Mouse (Mus musculus): ENCODE results near the gene Pih1d2. TPM values are rescaled to one million over a fixed set of nuclear protein-coding genes. Genes with fewer than 3 reads are reported as not detected.

The Pih1d2 gene
- total RNA-seq (2014; rRNA removed) (1.2 and 2.6 TPM in 2 replicates), polyA plus RNA-seq (2015; fragmentation: Nextera tagmentation; extraction: Ambion mirVana) (5.5 and 7.7 TPM in 2 replicates)

- Histone ChIP-seq H3K9ac (replicated peaks; ENCODE audit: low read length) (peak within 1 kb of the TSS; percentile 94), H3K4me3 (ENCODE audit: low read length) (peak within 1 kb of the TSS; percentile 98), H3K27me3 (ENCODE audit: insufficient read depth, low read length) (no peaks in the 10 kb centered on the region), H3K27ac (peak within 1 kb of the TSS; percentile 96), H3K4me1 (ENCODE audit: insufficient read depth, low read length) (peaks cover 4% of the 10 kb centered on the region; the same call in 1 of the 2 replicates), H3K36me3 (ENCODE audit: insufficient read depth, low read length) (peaks cover 21% of the 10 kb centered on the region; the same call in 1 of the 2 replicates), H3K4me2 (ENCODE audit: low read depth, low read length) (peak within 1 kb of the TSS; percentile 75), H3K9me3 (ENCODE audit: low read length) (no peaks in the 10 kb centered on the region)
- DNase-seq (ENCODE audit: low spot score): peak; percentile 95
- TF ChIP-seq CTCF (IDR thresholded peaks at IDR 0.05; ENCODE audit: low read depth): peak; percentile 34
- peak; percentile 96 for ATAC-seq
- WGBS: under 1% methylated on average over 80 of the region's 81 CpGs
These were observed at the start of gene Pih1d2, which contains the start of gene Nkapd1 for GRCm38 (mm10) chr9:50616766-50617603. Pih1d2 (plus strand) TSS chr9:50617321. Nkapd1 (minus strand) TSS chr9:50617464.

DNA sequence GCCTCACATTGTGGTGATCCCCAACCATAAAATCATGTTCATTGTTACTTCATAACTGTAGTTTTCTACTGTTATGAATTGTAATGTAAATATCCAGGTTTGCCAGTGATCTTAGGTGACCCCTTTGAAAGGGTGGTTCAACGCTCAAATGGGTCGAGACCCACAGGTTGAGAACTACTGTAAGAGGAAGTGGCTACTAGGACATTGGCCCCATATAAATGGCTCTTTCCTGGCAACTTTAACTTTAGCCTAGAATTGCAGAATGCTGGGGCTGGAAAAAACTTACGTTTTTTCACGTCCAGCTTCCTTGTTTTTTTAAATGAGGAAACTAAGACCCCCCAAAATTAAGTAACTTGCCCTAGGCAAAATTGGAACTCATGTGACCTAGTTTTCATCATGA, 49.7 kb upstream of the Pih1d2 start:
- no peak for ATAC-seq
- 93% methylated on average over 4 of the region's 4 CpGs for WGBS
- Histone ChIP-seq H3K9me3 (ENCODE audit: low read length) (no peaks in the 10 kb centered on the region), H3K36me3 (ENCODE audit: insufficient read depth, low read length) (no peaks in the 10 kb centered on the region), H3K4me1 (ENCODE audit: insufficient read depth, low read length) (no peaks in the 10 kb centered on the region), H3K4me3 (ENCODE audit: low read length) (no peak overlapping the region), H3K27me3 (ENCODE audit: insufficient read depth, low read length) (no peaks in the 10 kb centered on the region), H3K4me2 (ENCODE audit: low read depth, low read length) (no peak overlapping the region), H3K9ac (replicated peaks; ENCODE audit: low read length) (no peak overlapping the region), H3K27ac (no peak overlapping the region)
- TF ChIP-seq CTCF (IDR thresholded peaks at IDR 0.05; ENCODE audit: low read depth): no peak
- DNase-seq (ENCODE audit: low spot score): no peak

- H3K9me3 ChIP-seq (ENCODE audit: low read length): no peaks in the 10 kb centered on the region
- WGBS: 77% methylated on average over 2 of the region's 2 CpGs
- ATAC-seq: no peak
These were observed 49.2 kb upstream of the Pih1d2 start for GRCm38 (mm10) chr9:50567881-50568280.

GRCm38 (mm10) chr9:50569599-50570525, 47.3 kb upstream of the Pih1d2 start:
- Histone ChIP-seq H3K4me2 (ENCODE audit: low read depth, low read length) (no peak overlapping the region), H3K27ac (no peak overlapping the region), H3K9me3 (ENCODE audit: low read length) (no peaks in the 10 kb centered on the region), H3K4me3 (ENCODE audit: low read length) (no peak overlapping the region), H3K4me1 (ENCODE audit: insufficient read depth, low read length) (no peaks in the 10 kb centered on the region), H3K9ac (replicated peaks; ENCODE audit: low read length) (no peak overlapping the region), H3K27me3 (ENCODE audit: insufficient read depth, low read length) (no peaks in the 10 kb centered on the region), H3K36me3 (ENCODE audit: insufficient read depth, low read length) (no peaks in the 10 kb centered on the region)
- TF ChIP-seq CTCF (IDR thresholded peaks at IDR 0.05; ENCODE audit: low read depth): no peak
- no peak for DNase-seq (ENCODE audit: low spot score)
- 79% methylated on average over 10 of the region's 10 CpGs for WGBS
- ATAC-seq: no peak

More at GRCm38 (mm10) chr9:50567881-50568280, 49.2 kb upstream of the Pih1d2 start:
- Histone ChIP-seq H3K4me1 (ENCODE audit: insufficient read depth, low read length) (no peaks in the 10 kb centered on the region), H3K27ac (no peak overlapping the region), H3K27me3 (ENCODE audit: insufficient read depth, low read length) (no peaks in the 10 kb centered on the region), H3K36me3 (ENCODE audit: insufficient read depth, low read length) (no peaks in the 10 kb centered on the region), H3K4me2 (ENCODE audit: low read depth, low read length) (no peak overlapping the region), H3K4me3 (ENCODE audit: low read length) (no peak overlapping the region), H3K9ac (replicated peaks; ENCODE audit: low read length) (no peak overlapping the region)
- TF ChIP-seq CTCF (IDR thresholded peaks at IDR 0.05; ENCODE audit: low read depth): no peak
- no peak for DNase-seq (ENCODE audit: low spot score)

DNA sequence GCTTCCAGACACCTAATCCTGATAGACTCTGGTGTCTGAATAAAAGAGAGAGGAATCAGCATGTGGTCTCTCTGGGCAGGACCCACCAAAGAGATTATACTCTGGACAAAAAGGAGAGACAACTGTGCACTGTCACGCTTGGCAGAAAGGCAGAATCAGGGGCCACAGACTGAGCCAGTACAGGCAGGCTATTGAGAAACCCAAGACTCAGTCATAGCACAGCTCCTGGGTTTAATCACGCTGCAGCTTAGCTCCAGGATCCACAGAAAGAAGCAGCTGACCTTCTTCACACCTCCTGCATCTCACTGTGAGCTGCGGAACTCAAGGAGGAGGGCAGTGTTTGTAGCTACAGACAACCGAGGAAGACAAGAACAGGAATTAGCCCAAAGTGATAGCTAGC, 36.8 kb upstream of the Pih1d2 start:
- H3K4me1 ChIP-seq (ENCODE audit: insufficient read depth, low read length): no peaks in the 10 kb centered on the region
- no peaks in the 10 kb centered on the region for H3K36me3 ChIP-seq (ENCODE audit: insufficient read depth, low read length)
- H3K4me3 ChIP-seq (ENCODE audit: low read length): no peak overlapping the region
- no peaks in the 10 kb centered on the region for H3K27me3 ChIP-seq (ENCODE audit: insufficient read depth, low read length)
- no peaks in the 10 kb centered on the region for H3K9me3 ChIP-seq (ENCODE audit: low read length)
- no peak for TF ChIP-seq CTCF (IDR thresholded peaks at IDR 0.05; ENCODE audit: low read depth)
- no peak for ATAC-seq
- H3K27ac ChIP-seq: no peak overlapping the region
- DNase-seq (ENCODE audit: low spot score): no peak
- H3K4me2 ChIP-seq (ENCODE audit: low read depth, low read length): no peak overlapping the region
- WGBS: 36% methylated on average over 4 of the region's 4 CpGs
- no peak overlapping the region for H3K9ac ChIP-seq (replicated peaks; ENCODE audit: low read length)

DNA sequence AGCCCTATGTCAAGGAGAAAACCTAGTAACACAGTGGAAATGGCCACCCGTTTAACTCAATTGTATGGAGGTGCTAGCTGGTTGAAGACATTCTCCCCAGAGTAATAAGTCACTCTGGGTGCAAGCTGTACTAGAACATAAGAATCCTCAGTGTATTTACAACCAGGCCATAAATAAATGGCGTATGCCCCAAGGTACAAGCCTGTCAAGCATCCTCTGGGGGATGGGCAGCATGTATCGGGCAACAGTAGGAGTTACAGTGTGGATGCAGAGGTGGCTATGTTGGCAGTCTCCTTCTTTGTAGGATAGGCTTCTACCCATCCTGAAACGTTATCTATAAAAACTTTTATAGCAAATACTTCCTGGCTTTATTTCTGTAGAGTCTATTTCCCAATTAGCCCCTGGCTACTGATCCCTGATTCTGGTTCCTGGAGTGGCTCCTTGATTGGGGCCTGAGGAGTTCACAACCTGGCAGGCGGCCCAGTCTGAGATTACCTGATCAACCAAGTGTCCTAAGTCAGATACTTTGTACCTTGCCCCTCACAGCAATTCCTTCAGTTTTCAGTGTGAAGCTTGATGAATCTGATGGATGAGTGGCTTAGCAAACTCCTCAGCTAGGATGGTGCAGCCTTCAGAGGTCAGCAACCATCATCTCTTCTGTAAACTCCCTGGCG, 31.8 kb upstream of the Pih1d2 start:
- no peak for ATAC-seq
- WGBS: 90% methylated on average over 6 of the region's 6 CpGs
- no peak for DNase-seq (ENCODE audit: low spot score)

More for the DNA sequence above, 31.8 kb upstream of the Pih1d2 start:
- Histone ChIP-seq H3K9ac (replicated peaks; ENCODE audit: low read length) (no peak overlapping the region), H3K9me3 (ENCODE audit: low read length) (no peaks in the 10 kb centered on the region), H3K27me3 (ENCODE audit: insufficient read depth, low read length) (no peaks in the 10 kb centered on the region), H3K36me3 (ENCODE audit: insufficient read depth, low read length) (no peaks in the 10 kb centered on the region), H3K4me2 (ENCODE audit: low read depth, low read length) (no peak overlapping the region), H3K27ac (no peak overlapping the region), H3K4me3 (ENCODE audit: low read length) (no peak overlapping the region), H3K4me1 (ENCODE audit: insufficient read depth, low read length) (no peaks in the 10 kb centered on the region)
- no peak for TF ChIP-seq CTCF (IDR thresholded peaks at IDR 0.05; ENCODE audit: low read depth)
